Mouse (Mus musculus) CD4-positive, CD25-positive, alpha-beta regulatory T cell (primary cell): ENCODE results near the gene Gm42878. TPM values are rescaled to one million over a fixed set of nuclear protein-coding genes. Genes with fewer than 3 reads are reported as not detected.

Experiments used
- polyA plus RNA-seq: library from polyadenylated mRNA; unstranded; fragments of 100-300 nt; shearing (Covaris generic); gene quantifications from one replicate; pipeline ENCODE4 v1.2.1, GENCODE M21; 2017

Gene Gm42878
- not detected for polyA plus RNA-seq

DNA sequence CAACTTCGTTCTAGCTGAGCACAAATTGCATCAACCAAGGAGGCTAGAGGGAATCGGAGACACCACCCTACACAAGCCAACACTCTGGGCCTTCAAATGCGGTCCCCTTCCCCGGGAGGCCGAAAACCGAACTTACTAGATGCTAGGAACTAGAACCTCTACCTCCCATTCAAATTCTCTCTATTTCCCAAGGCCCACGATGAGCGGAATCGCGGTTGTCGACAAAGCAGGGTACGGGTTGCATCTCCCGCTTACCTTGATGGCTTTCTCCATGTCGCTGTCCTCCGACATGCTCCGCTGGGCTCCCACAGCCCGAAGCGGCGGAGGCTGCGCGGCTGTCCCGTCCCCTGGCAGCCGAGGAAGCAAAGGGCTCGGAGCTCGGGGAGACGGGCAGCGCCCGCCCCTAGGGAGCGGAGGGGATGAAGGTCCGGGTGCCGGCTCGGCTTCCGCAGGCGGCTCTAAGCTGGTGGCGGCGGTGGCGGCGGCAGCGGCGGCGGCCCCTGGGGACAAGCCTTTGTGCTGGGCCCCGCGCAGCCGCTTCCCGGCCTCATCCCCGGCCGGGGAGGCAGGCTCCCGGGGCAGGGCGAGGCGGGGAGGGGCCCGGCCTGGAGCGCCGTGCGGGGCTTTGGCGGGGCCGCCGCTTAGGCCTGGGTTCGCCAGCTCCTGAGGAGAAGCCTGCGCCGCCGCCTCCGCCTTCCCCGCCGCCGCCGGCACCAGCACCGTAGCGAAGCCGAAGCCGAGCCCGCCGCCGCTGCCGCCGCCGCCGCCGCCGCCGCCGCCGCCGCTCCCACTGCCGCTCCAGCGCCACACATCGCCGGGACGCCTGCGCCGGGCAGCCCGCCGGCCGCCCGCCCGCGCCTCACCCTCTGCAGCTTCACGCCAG lies at the start of gene Gm42878, which contains the start of gene Adam1a:
TSS of gene Gm42878 (minus strand) at position 573 of the 883 bp plus-strand sequence.
TSS of gene Adam1a (minus strand) at position 573 of the 883 bp plus-strand sequence.

DNA sequence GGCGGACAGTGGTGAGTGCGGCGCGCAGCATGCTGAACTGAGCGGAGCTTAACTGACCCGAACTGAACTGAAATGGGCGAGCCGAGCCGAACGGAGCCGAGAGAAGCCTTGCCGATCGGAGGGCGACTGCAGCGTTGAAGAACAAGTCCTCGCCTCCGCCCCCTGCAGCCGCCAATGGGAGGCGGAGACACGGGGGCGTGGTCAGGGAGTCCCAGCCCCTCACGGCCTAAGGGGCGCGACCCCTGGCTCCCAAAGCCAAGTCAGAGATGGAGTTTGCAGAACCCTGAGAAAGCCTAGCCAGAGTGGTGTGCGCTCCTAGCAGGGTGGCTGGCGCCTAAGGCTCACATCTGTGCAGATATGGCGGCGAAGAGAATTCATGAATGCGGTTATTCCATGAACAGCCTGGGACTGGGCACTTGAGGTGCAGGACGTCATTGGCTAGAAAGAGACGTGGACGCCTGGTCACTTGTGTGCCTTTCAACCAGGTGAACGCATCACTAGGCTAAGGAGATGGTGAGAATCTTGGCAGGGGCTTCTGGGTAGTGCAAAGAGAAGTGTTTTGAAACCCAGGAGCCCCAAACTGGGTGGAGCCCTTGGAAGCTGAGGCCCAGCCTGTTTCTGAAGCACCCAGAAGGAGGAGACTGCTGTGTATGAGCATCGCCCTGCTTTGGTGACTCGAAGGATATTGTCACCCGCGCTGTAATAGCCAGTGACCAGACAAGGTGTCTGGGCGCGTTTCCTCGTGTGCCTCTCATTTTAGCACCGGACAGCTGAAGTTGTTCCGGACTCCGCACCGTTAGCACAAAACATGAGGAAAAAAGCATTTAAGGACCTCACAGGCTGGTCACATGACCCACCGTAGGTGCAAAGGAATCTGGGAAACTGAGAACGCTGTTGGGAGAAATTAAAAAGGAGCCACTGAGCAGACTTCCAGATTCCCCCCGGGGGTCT lies 48.4 kb upstream of the Gm42878 start, which contains the start of gene Aldh2:
TSS of gene Aldh2 (minus strand) at position 374 of the 951 bp plus-strand sequence.

DNA sequence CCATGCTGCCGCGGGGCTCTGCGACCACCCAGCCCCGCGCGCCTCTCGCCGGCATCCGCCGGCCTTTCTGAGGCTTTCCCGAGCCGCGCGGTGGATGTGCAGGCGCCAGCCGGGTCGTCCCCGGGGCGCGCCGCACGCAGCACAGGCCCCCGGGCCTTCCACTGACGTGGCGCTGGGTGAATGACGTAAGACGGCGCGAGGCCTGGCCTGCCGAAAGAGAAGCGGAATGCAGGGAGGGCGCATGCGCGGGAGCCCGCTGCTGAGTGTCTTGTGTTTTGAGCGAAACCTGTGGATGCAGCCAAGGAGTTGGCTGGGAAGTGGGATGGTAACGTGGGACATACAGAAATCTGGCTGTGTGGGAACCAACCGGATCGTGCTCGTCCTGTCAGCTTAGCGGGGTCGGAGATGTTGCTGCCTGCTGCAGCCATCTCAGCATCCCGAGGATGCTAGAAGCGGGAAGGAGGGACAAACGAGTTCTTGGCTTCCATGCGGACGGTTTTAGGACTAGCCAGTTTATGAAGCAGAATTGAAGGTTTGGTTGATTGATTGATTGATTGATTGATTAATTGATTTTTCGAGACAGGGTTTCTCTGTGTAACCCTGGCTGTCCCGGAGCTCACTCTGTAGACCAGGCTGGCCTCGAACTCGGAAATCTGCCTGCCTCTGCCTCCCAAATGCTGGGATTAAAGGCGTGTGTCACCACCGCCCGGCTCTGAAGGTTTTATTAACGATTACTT lies 679 bp upstream of the Gm42878 start, which contains the start of gene Mapkapk5:
TSS of gene Mapkapk5 (minus strand) at position 113 of the 737 bp plus-strand sequence.

DNA sequence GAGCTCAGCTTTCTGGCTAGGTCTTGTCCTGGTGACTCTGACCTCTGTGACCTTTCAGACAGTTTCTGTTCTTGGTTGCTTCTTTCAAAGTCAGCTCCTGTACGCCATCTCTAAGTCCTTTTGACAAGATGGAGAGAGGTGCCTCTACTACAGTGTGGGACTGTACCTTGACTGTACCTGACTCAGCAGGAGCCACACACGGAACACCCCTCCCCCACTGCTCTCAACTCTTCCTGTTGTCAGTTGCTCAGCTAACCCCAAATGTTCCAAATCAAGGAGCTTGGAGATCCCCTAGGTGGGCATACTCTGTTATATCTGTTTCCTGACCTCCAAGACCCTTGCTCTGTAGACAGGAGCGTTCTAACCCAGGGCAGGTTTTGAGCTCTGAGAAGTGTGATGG lies 42.1 kb downstream of the Gm42878 start, which contains the start of gene Adam1b:
TSS of gene Adam1b (minus strand) at position 205 of the 400 bp plus-strand sequence.

Other genes starting within 250 kb of the Gm42878 start
- 55.5 TPM for gene Trafd1, start 159.8 kb downstream of the Gm42878 start, polyA plus RNA-seq
- gene Naa25, start 147.5 kb downstream of the Gm42878 start, polyA plus RNA-seq: 41.7 TPM
- gene Tmem116, start 93.6 kb downstream of the Gm42878 start, polyA plus RNA-seq: 2.5 TPM
- 59.9 TPM for gene Erp29, start 93.0 kb downstream of the Gm42878 start, polyA plus RNA-seq
- not detected for gene Adam1b, start 42.0 kb downstream of the Gm42878 start, polyA plus RNA-seq
- 1.2 TPM for gene Adam1a, start within 50 bp of the Gm42878 start, polyA plus RNA-seq
- gene Mapkapk5, start 423 bp upstream of the Gm42878 start, polyA plus RNA-seq: 57.5 TPM
- 32.8 TPM for gene Aldh2, start 48.3 kb upstream of the Gm42878 start, polyA plus RNA-seq
- gene Acad12, start 73.5 kb upstream of the Gm42878 start, polyA plus RNA-seq: 2.1 TPM
- 12.4 TPM for gene Acad10, start 115.0 kb upstream of the Gm42878 start, polyA plus RNA-seq
- 68.0 TPM for gene Brap, start 115.1 kb upstream of the Gm42878 start, polyA plus RNA-seq
- 70.1 TPM for gene Atxn2, start 165.9 kb upstream of the Gm42878 start, polyA plus RNA-seq